Mouse (Mus musculus) CD4-positive, CD25-positive, alpha-beta regulatory T cell, adult 4 months (primary cell): ENCODE measurements around the gene Srp9. TPM values are rescaled to one million over a fixed set of nuclear protein-coding genes. Genes with fewer than 3 reads are reported as not detected.
"Not testable (repeated sequence)": the region's sequence is repeated elsewhere in the genome, so short reads cannot be mapped to it uniquely, and the experiment has no call there.

Source experiments
- ATAC-seq: one replicate; pipeline ENCODE4 v1.8.0; 2017
- polyA plus RNA-seq, 2 experiments: library from polyadenylated mRNA; unstranded; fragments of 100-300 nt; shearing (Covaris generic); gene quantifications; one replicate each; pipeline ENCODE4 v1.2.1; 2017

Srp9 gene
- polyA plus RNA-seq, 2 experiments from 2014 or later, result 114 to 148 TPM

DNA sequence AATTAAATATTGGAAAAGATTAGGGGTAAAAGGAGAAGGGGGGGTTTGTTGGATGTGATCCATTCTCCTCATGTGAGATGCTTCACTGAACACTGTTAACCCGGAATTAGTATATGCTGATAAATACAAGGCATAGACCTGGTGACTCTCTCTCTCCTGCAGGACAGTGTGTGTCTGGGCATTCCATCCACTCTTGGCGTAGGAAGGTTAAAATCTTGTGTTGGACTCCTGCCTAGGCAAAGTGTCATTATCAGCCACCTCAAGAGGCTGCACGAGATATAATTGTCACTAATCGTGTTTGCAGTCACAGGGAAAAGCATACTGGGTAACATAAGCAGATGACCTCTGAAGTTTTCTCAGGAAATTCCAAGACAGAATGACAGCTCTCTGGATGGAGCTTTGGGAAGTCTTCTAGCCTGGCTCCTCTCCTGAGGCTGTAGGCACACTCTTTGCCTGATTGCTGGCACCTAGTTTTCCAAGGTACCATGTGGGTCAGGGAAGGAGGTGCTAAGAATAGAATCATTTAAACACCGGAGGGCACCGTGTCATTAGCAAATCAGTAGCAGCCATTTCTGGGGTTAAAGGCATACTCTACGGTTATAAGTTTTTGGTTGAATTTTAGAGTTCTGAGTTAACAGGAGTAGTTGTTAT lies 24.5 kb downstream of the Srp9 start:
- ATAC-seq, result no peak

DNA sequence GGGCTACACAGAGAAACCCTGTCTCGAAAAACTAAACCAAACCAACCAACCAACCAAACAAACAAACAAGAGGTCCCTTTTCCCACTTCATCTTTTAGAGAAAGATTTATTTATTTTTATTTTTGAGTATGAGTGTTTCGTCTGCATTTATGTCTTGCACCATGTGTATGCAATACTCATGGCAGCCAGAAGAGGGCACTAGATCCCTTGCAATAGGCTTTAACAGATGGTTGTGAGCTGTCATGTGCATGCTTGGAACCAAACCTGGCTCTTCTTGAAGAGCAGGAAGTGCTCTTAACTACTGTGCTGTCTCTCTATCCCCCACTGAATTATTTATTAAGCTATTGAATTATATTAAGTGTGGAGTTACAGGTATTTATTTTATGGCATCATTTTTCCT lies 25.4 kb downstream of the Srp9 start:
- ATAC-seq, result peak; percentile 39

DNA sequence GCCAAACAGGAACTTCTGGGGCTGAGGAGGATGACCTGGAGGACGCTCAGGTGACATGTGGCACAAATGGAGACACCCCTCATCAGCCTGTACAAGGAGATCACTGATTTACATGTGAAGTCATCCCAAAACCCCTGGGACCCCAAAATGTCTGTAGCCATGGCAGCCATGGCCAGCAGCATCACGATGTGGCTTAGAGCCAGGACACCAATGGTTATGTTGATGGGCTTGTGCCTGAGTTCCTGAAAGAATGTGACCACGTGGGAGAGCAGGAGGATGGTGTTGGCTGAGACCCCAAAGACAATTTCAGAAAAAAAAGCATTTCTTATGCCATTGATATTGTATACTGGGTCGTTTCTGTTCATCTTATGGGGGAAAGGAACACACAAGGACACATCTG lies 33.2 kb downstream of the Srp9 start:
- no peak for ATAC-seq

DNA sequence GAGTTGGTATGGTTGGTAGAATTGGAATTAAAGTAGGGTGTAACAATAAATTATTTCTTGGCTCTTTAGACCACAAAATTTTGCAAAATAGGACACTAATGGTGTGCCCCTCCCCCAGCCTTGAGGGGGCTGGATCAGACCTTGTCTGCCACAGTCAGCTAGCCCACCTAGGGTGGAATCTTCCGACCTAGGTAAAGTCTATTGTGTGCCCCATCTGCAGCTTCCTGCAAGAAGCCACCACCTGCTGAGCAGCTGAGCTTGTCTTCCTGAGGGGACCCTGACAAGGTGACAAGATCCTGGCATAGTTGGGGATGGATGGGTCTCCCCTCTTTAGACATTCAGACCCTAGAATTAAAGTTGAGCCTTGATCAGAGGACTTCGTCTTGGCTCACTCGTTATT lies 35.0 kb downstream of the Srp9 start:
- ATAC-seq, result no peak

DNA sequence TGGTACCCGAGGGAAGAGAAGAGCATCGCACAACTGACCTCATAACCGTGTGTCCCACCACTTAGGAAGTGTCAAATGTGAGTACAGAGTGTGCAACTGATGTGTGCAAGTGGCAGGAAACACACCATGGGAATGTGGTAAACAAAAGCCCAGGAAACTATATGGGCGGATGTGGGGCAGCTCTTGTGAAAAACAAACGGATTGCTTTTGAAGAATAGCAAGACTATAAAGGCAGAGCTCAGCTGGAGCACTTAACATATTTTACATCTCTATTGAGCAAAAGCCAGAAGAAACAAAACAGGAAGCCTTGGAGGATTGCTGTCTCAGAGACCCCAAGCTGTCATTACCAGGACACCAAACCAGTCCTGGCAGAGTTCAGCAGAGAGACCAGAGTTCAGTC lies 38.4 kb downstream of the Srp9 start:
- no peak for ATAC-seq

DNA sequence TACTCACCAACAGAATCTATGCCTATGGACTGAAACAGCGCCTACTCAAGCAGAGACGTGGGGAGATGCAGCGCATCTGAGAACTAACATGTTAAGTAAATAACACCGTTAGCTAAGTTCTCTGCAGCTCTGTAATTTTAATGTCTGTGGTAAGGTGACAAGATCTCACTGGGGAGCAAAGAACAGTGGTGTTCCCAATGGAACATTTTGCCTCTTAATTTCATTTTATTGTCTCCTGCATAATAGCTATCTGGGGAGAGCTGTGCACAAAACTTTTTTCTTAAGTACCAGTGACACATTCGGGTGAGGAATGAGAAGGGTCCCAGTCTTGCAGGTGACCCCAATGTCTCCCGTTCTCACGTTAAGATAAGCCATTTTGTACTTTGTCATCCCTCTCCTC lies 39.8 kb downstream of the Srp9 start, which contains the start of gene Vmn1r1:
Gene Vmn1r1 (minus strand): TSS at position 101 of the 400 bp plus-strand sequence.
- ATAC-seq, result no peak

DNA sequence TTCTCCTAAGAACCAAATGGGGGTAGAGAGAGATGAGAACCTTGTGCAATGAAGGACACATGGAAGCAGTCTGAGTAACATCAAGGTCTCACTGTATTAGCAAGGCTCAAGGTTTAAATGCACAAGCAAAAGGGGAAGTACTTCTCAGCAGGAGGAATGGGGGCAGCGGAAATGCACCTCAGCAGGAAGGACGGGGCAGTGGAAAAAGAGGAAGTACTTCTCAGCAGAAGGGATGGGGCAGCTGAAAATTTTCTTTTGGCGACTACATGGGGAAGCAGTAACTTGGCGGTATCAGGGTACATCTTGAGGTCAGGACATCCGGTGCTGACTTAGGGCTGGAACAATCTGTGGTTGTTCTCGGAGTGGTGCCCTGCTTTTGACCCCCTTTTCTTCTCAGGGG lies 45.7 kb downstream of the Srp9 start:
- ATAC-seq, result not testable (repeated sequence)

DNA sequence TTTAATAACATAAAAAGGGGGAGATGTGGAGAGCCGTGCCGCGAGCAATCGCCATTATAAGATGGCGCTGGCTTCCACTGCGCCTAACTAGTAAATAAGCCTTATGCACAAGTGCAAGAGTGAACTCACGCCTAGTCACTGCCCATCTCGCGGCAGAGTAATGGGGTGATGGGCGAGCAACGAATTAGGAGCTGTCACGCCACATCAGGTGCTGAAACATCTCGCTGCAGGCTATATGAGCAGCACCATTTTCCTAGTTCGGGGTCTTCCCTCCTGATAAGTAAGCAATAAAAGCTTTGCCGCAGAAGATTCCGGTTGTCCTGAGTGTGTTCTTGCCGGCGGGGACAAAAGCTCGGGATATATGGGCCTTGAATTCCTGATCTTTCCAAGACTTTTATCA lies 52.4 kb downstream of the Srp9 start:
- not testable (repeated sequence) for ATAC-seq

DNA sequence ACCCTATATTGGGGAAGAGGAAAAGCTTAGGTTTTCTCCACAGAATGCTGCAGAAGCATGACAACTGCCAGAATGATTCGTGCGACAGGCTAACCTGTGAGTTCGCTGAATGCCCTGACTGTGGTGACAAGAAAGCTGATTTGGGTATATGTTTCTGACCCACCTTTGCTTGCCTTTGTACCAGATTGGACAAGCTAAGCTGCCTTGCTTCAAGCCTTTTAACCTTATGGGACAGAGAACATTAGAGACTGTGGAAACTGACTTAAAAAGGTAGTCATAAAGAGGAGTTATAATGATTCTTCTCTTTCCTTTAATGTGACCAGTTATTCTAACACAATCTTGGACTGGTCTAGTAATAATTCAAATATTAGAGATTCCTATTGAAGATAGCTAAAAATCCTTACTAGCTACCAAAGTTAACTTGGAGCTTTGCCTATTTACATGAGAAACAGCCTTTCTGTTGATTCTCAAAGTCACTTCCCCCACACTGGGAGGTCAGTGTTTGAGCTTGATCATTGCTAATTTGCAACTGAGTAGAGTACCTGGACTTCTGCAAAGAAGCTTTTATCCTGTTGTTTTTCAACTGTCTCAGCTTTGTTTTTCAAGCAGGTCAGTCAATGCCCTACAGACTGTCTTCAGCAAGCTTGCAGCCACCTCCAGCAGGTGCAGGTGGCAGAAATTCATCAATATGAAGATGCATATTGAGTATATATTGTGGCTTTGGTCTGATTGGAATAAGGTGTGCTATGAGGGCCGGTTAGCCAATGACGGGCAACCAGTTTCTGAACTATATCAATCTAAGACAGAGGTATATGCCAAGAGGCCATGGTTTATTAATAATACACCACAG lies 57.1 kb downstream of the Srp9 start:
- ATAC-seq, result no peak

Other genes starting within 250 kb of the Srp9 start
- 1 to 10 TPM in 1 of 2 experiments, under 1 TPM in 1; 0.43 to 1.3 TPM for gene Enah, start 104.7 kb upstream of the Srp9 start, polyA plus RNA-seq
- under 1 TPM in 1 of 2 experiments, not detected in 1; 0.11 TPM for gene Vmn1r1, start 39.7 kb downstream of the Srp9 start, polyA plus RNA-seq
- gene Degs1, start 158.1 kb downstream of the Srp9 start, polyA plus RNA-seq, result 10 to 100 TPM; 75.7 to 81.4 TPM
- gene Fbxo28, start 216.9 kb downstream of the Srp9 start, polyA plus RNA-seq, result 1 to 10 TPM; 4.1 to 8.2 TPM